Mouse (Mus musculus): ENCODE results near the gene 4921539E11Rik.

The 4921539E11Rik gene

DNA sequence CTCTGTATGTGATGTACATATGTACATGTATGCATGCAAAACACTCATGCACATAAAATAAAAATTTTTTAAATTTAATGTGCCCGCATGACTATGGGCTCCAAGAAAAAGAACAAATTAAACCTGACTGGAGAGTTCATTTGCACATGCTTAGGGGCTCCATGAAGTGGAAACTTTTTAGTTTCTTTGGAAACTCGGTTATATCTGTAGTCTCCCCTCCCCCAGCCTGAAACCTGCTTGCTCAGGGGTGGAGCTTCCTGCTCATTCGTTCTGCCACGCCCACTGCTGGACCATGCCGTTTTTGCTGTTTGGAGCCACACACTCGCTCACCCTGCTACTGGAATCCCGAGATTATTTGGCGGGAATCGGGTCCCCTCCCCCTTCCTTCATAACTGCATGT lies 67.8 kb downstream of the 4921539E11Rik start:
- peak; percentile 19 for DNase-seq

DNA sequence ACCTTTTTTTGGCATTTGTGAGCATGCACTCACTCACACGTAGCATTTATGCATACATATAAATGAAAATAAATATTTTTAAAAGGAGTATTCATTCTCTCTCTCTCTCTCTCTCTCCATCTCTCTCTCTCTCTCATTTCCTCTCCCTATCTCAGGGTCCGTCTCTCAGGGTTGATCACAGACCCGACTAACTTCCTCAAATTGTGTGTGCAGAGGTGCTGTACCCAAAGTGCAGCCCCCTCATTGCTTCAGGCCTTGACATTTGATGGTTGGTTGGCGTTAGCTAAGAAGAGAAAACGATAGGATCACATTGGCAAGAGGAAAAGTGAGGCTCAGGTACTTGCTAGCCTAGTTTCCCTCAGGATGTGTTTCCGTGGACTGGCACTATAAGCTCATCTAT lies 68.9 kb downstream of the 4921539E11Rik start:
- DNase-seq = no peak

DNA sequence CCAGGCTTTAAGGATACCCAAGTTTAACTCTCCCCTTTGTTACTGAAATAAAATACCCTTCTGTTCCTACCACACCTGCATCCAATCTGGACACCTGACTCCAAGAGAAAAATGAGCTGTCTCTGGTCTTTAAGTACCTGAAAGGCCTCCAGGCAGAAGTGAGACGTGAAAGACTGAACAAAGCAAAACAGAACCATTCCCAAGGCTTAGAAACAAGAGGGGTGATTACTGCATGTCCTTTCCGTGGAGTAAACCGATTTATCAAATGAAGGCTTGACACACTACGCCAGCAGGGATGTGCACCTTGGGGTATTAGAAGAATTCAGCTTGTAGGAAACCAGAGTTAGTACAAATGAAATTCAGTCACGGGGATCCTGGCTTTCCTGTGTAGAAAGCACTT lies 71.7 kb downstream of the 4921539E11Rik start:
- no peak for DNase-seq

DNA sequence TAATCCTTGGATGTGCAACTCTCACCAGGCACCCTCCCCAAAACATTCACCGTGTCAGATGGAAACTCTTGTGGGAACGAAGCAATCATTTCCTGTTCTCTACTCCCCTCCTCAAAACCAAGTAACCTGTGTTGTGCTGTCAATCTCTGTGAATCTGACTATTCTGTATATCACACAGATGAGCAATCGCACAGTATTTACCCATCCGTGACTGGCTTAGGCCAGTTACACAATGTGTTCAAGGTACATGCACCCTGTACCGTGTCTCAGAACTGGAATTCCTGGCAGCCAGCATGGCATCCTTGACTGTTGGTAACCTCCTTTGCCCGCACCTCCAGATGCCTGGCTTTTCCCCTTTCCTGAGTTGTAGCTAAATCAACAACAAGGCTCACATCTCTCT lies 74.6 kb downstream of the 4921539E11Rik start:
- DNase-seq = no peak

DNA sequence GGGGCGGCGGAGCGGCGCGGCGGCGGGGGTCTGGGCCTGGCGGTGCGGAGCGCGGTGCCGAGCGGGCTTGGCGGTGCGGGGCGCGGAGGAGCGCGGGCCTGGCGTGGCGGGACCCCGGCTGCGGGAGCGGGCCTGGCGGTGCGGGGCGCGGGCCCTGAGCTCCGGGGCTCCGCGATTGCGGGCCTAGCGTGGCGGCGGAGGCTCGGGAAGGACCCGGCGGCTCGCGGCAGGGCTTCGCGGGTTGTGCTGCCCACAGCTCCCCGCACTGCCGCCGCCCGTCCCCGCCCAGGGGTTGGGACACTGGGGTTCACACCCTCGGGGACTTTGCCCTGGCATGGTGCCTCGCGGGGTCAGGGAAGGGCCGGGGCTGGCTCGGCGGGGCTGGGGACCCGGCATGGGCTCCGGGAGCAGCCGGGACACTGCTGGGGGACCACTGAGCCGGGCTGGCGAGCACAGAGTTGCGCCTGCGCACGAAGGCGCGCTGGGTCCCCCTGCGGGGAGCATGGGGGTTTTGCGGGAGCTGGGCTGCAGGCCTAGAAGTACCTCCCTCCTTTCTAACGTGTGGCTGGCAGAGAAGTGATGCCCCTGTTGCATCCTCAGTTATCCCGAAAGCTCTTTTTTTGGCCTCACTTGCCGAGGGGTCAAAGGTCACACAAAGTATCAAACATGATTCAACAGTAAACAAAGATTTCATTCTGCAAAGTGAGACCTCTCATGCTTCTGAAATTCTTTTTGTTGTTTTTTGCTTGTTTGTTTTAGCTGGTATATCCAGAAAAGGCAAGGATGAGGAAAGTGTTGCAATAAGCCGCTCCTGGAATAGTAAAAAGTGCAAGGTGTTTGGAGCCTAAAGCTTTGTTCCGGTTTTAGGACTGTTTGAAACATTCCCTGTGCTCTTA lies 75.5 kb downstream of the 4921539E11Rik start, which contains the start of gene Slc35d1:
Gene Slc35d1 (minus strand): TSS at position 240 of the 896 bp plus-strand sequence.
- peak; percentile 83 for DNase-seq

DNA sequence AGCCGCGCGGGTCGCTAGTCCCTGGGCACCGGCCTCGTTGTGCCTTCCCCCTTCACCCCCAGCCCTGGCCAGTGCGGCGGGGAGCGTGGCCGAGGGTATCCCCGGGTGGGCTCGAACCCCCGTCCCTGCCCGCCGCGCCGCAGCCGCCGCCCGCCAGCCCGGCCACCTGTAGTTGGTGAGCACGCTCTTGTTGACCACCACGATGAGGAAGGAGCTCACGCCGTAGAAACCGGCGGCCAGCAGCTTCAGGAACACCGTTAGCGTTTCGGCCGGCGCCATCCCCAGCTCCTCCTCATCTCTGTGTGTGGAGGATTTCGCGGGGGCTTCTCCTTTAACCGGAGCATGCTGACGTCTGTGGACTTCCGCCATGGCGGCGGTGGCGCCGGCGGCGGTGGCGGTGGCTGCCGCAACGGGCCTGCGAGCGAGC lies 76.2 kb downstream of the 4921539E11Rik start:
- DNase-seq = peak; percentile 65

DNA sequence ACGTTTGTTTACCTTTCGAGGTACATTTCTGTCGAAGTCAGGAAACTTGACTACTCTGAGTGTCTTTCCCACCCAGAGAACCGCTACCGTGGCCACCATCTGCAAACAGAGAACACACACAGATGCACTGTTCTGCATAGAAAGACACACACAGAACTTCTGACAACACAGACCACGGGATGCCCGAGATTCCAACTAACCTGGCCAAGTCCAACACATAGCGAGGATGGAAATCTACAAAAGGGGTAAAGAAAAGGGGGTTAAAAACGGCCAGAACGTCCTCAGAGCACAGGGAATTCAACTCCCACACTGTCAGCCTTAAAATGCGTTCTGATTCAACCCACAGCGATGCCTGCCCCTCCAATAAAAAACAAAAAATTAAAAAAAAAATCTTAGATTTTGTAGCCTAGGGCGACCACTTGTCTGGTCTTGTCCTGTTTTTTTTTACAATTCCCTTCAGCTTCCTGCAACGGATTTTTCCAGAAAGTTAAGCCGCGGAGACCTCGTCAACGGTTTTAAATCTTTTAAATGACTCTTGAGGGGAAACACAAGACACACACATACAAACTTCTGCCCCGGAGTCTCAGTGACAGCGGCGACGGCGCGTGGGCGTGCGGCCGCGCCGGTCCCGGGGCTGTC lies 76.7 kb downstream of the 4921539E11Rik start:
- no peak for DNase-seq

DNA sequence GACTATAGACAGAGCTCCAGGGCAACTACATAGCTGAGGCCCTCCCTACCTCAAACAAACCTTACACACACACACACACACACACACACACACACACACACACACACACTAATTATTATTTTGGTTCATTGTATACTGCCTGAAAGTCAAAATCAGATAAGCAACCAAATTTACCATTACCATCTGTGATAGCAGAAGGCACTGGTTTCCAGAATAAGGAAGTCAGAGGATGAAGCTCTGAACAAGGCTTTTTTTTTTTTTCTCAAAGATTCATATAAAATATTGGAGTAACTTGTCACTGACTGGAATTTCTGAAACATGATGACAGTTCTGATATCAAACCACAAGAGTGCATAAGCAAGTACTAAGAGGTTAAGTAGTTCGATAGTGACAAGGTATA lies 82.1 kb downstream of the 4921539E11Rik start:
- DNase-seq = no peak

DNA sequence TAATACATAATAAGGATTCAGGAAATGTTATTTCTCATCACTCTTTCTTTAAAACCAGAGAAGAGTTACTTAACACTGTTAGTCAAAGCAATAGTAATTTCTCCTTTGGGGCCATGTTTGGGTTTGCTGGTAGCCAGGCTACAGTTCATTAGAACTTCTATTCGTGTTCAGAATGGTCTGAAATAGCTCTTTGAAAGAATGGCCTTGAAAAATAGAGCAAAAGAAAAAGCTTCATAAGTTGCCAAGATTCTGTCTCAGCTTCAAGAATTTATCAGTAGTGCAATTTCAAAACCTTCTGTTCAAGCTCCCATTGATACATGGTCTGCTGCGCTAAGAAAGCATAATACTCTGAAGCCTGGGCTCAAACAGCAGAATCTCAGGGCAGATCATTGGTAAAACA lies 87.0 kb downstream of the 4921539E11Rik start:
- DNase-seq = no peak

DNA sequence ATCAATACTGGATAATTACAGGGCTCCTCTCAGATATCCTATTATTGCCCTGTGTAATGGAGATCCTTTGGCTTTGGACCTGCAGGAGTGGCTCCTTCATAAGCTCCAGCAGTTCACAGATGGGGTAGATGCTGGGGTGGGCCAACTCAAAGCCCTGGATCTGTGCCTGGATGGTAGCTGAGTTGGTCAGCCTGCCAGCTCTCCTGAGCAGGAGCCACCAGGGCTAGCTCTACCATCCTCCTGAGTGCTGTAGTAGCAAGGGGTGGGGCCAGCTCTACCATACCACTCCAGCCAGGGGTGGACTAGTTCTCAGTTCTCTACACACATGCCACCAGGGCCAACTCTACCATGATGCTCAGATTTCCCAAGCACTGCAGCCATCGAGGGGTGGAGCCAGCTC lies 90.6 kb downstream of the 4921539E11Rik start:
- no peak for DNase-seq

DNA sequence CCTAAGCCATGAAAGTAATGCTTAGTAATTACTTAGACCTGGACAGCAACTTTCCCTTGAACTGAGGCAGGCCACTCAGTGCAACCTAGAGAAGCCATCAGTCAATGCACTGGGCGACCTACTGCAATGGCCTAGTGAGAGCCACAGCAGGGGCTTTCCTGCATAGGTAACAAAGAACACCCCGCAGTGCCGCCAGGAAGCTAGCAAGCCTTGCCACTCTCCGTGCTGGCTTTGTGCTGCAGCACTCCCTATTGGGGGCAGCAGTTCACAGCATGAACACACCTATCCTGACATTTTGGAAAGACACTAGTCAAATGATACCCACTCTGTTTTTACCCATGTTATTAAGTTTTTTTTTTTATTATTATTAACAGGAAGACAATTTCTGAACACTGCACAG lies 91.6 kb downstream of the 4921539E11Rik start:
- DNase-seq = no peak

DNA sequence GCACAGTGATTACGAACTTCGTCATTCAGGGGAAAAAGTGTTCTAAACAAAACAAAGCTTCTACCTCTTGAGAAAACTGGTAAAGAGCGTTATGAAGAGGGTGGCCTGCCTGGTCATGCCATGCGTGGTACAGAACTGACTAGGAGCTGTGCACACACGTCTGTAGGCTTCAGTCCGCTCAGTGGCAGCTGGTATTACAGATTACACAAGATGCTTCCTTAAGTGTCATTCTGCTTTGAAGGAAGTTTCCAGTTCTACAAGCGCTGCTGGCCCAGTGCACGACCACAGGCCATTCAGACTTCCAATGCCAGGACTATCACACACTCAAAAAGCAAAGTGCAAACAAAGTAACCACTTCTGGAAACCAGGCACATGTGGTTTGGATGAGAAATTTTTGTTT lies 93.3 kb downstream of the 4921539E11Rik start:
- no peak for DNase-seq

DNA sequence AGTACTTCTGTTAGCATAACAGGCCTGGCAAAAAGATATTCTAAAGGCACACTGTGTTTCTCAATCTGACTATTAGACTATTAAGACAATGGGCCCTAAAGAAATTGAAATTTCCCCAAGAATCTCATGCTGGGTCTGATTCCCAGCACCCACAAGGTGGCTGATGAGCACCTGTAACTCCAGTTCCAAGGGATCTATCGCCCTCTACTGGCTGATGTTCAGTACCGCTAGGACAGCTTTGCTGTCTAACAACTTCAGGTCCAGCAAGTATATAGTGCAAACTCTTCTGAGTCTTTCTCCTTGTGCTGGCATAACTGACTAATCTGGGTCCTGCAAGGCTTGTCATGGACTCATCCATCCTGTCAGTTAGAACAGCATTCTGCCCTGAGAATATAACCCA lies 98.2 kb downstream of the 4921539E11Rik start:
- no peak for DNase-seq

DNA sequence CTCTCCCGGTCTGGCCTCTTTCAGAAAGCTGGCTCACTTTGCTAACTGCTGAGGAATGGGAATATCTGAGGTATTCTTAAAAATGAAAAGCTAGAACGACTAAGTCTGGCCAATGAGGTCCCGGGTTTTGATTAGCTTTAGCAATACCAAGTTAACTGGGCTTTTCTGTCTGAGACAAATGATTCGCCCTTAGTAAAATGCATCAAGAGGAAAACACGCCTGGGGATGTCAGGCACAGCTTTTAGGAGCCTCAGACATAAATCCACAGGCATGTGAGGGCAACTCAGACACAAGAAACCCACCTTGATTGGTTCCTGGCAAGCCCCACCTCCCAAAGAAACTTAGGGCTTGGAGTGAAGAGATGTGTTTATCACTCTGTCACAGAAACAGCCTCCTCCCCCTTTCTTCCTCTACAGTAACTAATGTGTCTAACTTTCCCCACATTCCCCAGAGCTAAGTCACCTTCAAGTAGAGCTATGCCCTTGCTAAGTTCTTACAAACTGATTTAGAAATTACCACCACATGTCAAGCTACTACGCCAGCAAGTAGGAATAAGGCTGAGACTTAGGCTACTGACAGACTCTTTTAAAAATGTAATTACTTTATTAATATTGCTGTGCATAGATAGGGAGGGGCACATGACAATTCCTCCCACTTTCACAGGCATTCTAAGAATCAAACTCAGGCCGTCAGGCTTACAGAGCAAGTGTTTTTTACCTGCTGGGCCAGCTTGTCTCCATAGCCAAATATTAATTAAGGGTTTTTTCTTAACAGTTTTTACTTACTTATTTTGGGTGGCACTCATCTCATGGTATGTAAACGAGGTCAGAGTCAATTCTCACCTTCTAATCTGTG lies 101.7 kb downstream of the 4921539E11Rik start:
- DNase-seq = peak; percentile 73

Measured in liver (tissue).